Mouse (Mus musculus): Measurements from ENCODE around the gene Dnm3.

Dnm3 gene

DNA sequence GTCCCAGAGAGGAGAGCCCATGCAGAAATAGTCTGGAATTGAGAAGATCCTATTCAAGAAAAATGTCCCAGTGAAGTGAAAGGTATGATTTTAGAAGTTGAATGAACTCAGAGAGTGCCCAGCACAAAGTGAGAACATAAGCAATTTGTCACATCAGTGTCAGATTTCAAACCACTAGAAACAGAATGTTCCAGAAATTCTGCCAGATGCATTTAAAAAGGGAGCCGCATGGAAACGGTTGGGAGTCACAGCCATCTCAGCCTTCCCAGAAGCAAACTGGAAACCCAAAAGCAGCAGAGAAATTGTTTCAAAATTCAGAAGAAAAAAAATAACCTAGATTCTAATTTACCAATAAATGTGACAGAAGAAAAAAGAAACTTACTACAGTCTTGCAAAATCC lies 154.7 kb downstream of the Dnm3 start:
- no peak for DNase-seq

DNA sequence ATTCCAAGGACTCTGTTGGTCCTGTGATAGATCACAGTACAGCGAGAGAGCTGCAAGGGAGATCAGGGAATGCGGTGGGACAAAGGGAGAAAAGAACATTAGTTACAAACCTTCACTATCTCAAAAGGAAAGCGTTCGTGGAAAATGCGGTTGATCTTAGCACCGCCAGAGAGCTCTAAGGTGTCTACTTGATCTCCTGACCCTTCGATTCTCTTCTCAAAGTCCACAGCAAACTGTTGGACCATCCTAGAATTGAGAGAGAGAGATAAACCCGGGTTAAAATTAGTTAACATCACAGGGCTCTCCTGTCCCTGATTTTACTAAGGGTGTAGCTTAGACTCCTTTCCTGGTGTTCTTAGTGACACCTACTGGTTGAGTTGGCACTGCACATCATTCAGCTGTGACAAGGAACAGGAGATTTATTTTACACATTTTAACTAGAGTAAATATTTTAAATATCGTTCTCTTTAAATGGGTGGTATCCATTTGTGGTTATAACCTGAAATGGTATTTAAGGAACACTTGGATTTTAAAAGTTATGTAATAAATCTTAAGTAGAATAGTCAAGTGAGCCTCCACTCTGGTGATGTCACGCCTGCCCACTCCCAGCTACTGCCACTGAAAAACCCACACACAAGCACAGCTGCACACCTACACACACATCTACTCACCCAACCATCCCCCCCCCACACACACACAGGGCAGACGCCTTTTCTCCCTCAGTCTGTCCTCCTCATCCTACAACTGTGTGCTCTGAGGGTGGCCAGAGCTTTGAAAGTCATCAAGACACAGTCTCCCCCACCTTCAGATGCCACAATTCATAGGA lies 164.2 kb downstream of the Dnm3 start:
- DNase-seq: peak; percentile 61

GRCm38 (mm10) chr1:162312621-162313020 lies 165.2 kb downstream of the Dnm3 start:
- no peak for DNase-seq

DNA sequence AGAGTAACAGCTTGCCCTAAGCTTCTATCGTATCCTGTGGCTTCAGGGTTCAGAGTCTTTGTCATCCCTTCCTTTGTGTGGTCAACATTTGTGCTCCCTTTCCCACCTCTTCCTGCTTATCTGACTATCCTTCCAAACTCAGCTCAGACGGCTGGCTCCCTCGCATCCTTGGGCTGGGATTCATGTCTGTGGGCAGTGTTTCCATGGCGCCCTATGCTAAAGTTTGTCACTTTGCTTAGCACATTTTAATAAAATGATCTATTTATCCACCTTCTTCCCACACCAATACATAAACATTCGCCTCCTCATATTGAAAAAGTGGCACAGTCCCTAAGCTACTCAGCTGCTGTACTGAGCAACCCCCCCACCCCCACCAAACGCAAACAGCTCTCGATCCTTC lies 165.7 kb downstream of the Dnm3 start:
- no peak for DNase-seq

DNA sequence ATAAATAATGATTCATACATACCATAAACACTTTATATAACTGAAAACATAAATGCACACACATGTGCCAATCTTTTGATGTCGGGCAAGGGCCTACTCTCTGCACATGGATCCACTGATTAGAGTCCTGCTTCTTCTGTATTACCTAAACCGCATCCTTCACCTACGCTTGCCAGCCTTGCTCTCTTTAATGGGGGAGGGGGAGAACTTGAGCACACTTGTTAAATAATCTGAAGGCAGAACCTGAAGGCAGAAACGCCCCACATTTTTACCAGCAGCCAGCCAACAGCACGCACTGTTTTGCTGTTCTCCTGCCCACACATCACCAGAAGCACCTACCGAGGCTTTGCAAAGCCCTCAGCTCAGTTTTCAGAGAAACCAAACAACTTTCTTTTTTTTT lies 172.6 kb downstream of the Dnm3 start:
- DNase-seq: no peak

- no peak for DNase-seq
These were observed 175.4 kb downstream of the Dnm3 start for GRCm38 (mm10) chr1:162302480-162302879.

- DNase-seq: peak; percentile 66
These were observed 178.1 kb downstream of the Dnm3 start for GRCm38 (mm10) chr1:162299558-162300319.

DNA sequence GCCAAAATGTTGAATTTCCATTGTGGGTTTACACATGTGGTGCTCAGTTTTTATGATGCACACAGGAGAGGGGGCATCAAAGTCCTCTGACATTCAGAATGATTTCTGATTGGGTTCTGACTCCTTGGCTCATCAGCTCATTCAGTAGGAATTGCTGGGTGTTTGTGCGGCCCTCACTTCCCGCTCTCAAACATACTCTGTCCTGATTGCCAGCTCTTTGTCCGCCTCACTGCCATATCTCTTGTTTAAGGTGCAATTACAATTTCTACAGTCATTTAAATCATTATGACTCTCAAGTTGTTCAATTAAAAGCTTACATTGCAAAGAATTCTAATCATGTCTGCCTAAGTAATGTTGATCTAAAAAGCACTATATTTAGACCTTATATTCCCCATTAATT lies 179.3 kb downstream of the Dnm3 start:
- no peak for DNase-seq

- no peak for DNase-seq
These were observed 182.4 kb downstream of the Dnm3 start for GRCm38 (mm10) chr1:162295443-162295842.

GRCm38 (mm10) chr1:162294572-162294910 lies 183.3 kb downstream of the Dnm3 start:
- no peak for DNase-seq

DNA sequence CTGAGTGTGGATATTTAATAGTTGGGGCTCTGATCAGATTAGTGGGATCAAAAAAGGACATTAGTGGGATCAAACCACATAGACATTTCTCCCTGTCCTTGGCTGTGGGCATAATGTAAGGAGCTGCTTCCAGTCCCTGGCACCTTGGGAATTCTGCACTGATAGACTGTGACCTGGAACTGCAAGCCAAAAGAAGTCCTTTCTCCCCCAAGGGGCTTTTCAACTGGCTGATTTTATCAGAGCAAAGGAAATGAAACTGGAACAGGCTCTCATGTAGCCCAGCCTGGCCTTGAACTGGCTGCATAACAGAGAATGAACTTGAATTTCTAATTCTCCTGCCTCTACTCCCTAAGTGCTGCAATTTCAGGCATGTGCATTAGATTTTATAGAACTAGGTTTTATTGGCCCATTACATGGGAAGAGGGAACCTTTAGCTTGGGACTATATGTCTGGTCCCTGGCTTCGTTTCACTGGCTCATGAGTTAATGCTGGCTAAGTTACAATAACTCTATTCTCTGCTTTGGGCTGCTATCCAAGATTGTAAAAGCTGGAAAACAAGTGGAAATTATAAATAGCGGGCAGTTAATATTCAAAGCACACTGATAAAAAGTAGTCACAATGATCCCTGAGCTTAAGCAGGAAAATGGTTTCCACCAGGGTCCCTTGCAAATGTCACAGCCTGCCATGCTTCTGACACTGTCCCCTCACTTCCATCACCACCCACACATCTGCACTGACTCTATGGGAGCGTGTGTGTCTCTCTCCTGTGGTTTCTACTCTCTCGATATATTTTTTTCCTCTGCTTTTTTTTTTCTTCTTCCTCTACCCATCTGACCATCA lies 183.9 kb downstream of the Dnm3 start:
- no peak for DNase-seq

- peak; percentile 37 for DNase-seq
These were observed 190.9 kb downstream of the Dnm3 start for GRCm38 (mm10) chr1:162286910-162287309.

DNA sequence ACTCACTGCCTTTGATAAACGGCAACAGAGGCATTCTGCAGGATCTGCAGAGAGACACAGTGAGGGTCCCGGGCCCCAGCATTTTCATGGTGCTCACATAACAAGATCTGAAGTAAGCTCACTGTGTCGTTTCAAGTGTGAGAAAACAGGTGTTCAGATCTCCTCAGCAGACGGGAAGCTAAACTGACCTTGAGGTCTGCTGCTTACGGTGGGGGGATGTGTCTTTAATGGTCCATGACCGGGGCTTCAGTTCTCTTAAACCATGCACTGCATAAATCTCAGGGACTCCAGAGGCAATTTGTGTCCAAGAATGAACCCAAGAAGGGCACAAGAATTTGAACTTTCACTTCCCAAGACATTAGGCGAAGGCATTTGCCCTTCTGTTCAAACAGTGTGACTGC lies 195.9 kb downstream of the Dnm3 start:
- peak; percentile 3 for DNase-seq

- DNase-seq: no peak
These were observed 197.8 kb downstream of the Dnm3 start for GRCm38 (mm10) chr1:162280052-162280451.

DNA sequence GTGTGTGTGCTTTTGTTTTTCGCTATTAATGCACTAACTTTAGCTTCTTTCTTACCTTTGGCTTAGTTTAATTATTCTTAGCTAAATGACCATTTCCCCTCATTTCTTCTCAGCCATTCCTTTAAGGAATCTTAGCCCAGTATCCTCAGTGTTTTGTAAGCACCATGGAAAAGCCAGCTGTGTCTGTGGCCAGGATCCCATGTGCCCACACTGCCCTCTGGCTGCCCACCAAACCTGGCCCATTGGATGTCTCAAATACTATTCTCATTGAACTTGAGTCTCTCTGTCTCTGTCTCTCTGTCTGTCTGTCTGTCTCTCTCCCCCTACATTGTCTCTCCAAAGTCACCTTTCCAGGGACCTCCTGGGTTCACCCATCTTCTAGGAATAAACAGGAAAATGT lies 201.8 kb downstream of the Dnm3 start:
- DNase-seq: peak; percentile 69

- no peak for DNase-seq
These were observed 203.1 kb downstream of the Dnm3 start for GRCm38 (mm10) chr1:162274674-162275248.

- peak; percentile 7 for DNase-seq
These were observed 220.8 kb downstream of the Dnm3 start for GRCm38 (mm10) chr1:162256912-162257607.

- DNase-seq: no peak
These were observed 222.9 kb downstream of the Dnm3 start for GRCm38 (mm10) chr1:162254944-162255343.

DNA sequence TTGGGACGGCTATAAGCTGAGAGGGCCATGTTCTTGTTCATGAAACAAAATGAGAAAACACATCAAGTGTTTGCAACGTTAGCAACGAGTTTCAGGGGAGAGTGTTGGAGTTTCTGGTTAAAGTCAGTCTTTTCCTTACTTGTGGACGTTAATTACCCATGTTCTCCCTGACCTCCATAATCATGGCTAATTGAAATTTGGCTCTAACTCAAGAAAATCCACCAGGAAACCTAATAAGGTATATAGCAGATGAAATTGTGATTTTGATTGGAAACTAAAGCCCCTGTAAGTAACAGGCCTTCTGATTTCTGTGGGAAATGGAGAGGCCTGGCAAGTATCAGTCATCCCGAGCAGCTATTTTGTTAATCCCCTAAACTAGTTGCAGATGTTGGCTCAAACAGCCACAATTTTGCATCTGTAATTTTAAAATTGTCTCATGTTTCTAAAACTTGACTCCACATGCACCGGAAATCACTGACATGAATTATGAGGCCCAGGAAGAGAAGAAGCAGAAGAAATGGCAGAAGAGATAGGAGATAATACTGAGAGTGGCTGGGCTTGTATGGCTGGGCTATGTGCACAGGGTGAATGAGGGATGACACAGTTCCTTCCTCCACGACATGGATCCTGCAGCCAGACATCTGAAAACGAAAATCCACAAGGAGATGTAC lies 223.7 kb downstream of the Dnm3 start:
- no peak for DNase-seq

DNA sequence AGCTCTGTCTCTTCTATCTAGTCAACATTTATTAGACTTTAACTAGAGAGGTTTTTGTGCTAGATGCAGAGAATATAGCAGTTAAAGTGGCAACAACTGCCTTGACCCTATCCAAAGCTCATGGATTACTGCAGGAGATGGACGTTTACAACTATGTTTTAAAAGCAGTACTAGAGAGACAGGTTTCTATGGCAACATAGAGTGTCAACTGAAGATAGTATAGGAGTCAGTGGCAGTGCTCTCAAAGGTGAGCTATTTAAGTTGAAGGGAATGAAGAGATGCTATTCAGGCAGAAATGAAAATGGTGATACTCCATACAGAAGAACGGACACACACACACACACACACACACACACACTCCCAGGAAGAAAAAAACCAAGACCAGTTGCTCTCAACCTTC lies 225.0 kb downstream of the Dnm3 start:
- DNase-seq: no peak

- no peak for DNase-seq
These were observed 230.6 kb downstream of the Dnm3 start for GRCm38 (mm10) chr1:162247216-162247615.

DNA sequence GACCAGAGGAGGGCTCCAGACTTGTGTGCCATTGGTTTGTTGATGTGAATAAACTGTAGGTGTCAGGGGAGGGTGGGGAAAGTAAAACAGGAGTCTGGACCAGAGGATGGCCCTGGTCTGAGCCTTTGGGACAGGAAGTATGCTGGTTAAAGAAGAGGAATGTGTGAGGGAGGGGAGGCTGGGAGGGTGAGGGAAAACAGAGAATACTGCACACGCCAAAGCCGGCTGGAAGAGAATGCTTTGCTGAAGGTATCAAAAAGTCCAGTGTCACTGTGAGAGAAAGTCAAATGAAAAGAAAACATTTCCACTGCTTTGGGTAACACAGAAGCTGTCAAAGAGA lies 234.2 kb downstream of the Dnm3 start:
- no peak for DNase-seq
